Mouse (Mus musculus): ENCODE measurements at regions not wholly inside any gene's neighbourhood (a gene's known extent, or its start where the extent isn't known, plus 50 kb on each side); places are given as distances from the start of the nearest gene placed in this dataset.

GRCm38 (mm10) chr8:98572597-98573514, 843.4 kb downstream of the Cdh8 start:
- Histone ChIP-seq H3K4me1 (ENCODE audit: control insufficient read depth, insufficient read depth, low read length) (no peaks in the 10 kb centered on the region), H3K36me3 (ENCODE audit: control insufficient read depth, insufficient read depth, low read length) (no peaks in the 10 kb centered on the region), H3K4me3 (ENCODE audit: insufficient read depth, low read depth, low read length) (no peak overlapping the region), H3K79me2 (ENCODE audit: control insufficient read depth, insufficient read depth, low read length) (no peaks in the 10 kb centered on the region), H3K27me3 (ENCODE audit: control insufficient read depth, insufficient read depth, low read length) (no peaks in the 10 kb centered on the region), H3K27ac (replicated peaks; ENCODE audit: insufficient read depth, low read depth, low read length) (no peak overlapping the region), H3K9ac (ENCODE audit: low read depth, low read length) (no peak overlapping the region)
- DNase-seq (ENCODE audit: extremely low read depth, low read depth, low spot score) = no peak
- 63% methylated on average over 6 of the region's 6 CpGs for WGBS
- no peak for TF ChIP-seq CTCF (IDR thresholded peaks at IDR 0.05; ENCODE audit: low read depth, low read length)
- TF ChIP-seq POLR2A (IDR thresholded peaks at IDR 0.05; ENCODE audit: extremely low read depth, insufficient read depth, low read length) = no peak

GRCm38 (mm10) chr8:98566661-98567060, 849.6 kb downstream of the Cdh8 start:
- Histone ChIP-seq H3K9ac (ENCODE audit: low read depth, low read length) (no peak overlapping the region), H3K4me3 (ENCODE audit: insufficient read depth, low read depth, low read length) (no peak overlapping the region), H3K4me1 (ENCODE audit: control insufficient read depth, insufficient read depth, low read length) (no peaks in the 10 kb centered on the region), H3K27ac (replicated peaks; ENCODE audit: insufficient read depth, low read depth, low read length) (no peak overlapping the region), H3K27me3 (ENCODE audit: control insufficient read depth, insufficient read depth, low read length) (no peaks in the 10 kb centered on the region), H3K36me3 (ENCODE audit: control insufficient read depth, insufficient read depth, low read length) (no peaks in the 10 kb centered on the region), H3K79me2 (ENCODE audit: control insufficient read depth, insufficient read depth, low read length) (no peaks in the 10 kb centered on the region)
- TF ChIP-seq CTCF (IDR thresholded peaks at IDR 0.05; ENCODE audit: low read depth, low read length) (no peak), POLR2A (IDR thresholded peaks at IDR 0.05; ENCODE audit: extremely low read depth, insufficient read depth, low read length) (no peak)
- 57% methylated on average over 5 of the region's 5 CpGs for WGBS
- DNase-seq (ENCODE audit: extremely low read depth, low read depth, low spot score) = peak; percentile 15

GRCm38 (mm10) chr8:98518459-98518858, 897.8 kb downstream of the Cdh8 start:
- Histone ChIP-seq H3K4me1 (ENCODE audit: control insufficient read depth, insufficient read depth, low read length) (no peaks in the 10 kb centered on the region), H3K9ac (ENCODE audit: low read depth, low read length) (no peak overlapping the region), H3K36me3 (ENCODE audit: control insufficient read depth, insufficient read depth, low read length) (no peaks in the 10 kb centered on the region), H3K27ac (replicated peaks; ENCODE audit: insufficient read depth, low read depth, low read length) (no peak overlapping the region), H3K27me3 (ENCODE audit: control insufficient read depth, insufficient read depth, low read length) (no peaks in the 10 kb centered on the region), H3K79me2 (ENCODE audit: control insufficient read depth, insufficient read depth, low read length) (no peaks in the 10 kb centered on the region), H3K4me3 (ENCODE audit: insufficient read depth, low read depth, low read length) (no peak overlapping the region)
- TF ChIP-seq POLR2A (IDR thresholded peaks at IDR 0.05; ENCODE audit: extremely low read depth, insufficient read depth, low read length) (no peak), CTCF (IDR thresholded peaks at IDR 0.05; ENCODE audit: low read depth, low read length) (no peak)
- DNase-seq (ENCODE audit: extremely low read depth, low read depth, low spot score) = no peak
- 84% methylated on average over 4 of the region's 4 CpGs for WGBS

- WGBS = 58% methylated on average over 5 of the region's 5 CpGs
- Histone ChIP-seq H3K27ac (replicated peaks; ENCODE audit: insufficient read depth, low read depth, low read length) (no peak overlapping the region), H3K4me1 (ENCODE audit: control insufficient read depth, insufficient read depth, low read length) (no peaks in the 10 kb centered on the region), H3K27me3 (ENCODE audit: control insufficient read depth, insufficient read depth, low read length) (no peaks in the 10 kb centered on the region), H3K4me3 (ENCODE audit: insufficient read depth, low read depth, low read length) (no peak overlapping the region), H3K36me3 (ENCODE audit: control insufficient read depth, insufficient read depth, low read length) (no peaks in the 10 kb centered on the region), H3K9ac (ENCODE audit: low read depth, low read length) (no peak overlapping the region), H3K79me2 (ENCODE audit: control insufficient read depth, insufficient read depth, low read length) (no peaks in the 10 kb centered on the region)
- no peak for TF ChIP-seq POLR2A (IDR thresholded peaks at IDR 0.05; ENCODE audit: extremely low read depth, insufficient read depth, low read length)
- TF ChIP-seq CTCF (IDR thresholded peaks at IDR 0.05; ENCODE audit: low read depth, low read length) = no peak
- DNase-seq (ENCODE audit: extremely low read depth, low read depth, low spot score) = no peak
Measured at GRCm38 (mm10) chr8:98515246-98515645, 901.0 kb downstream of the Cdh8 start.

- Histone ChIP-seq H3K9ac (ENCODE audit: low read depth, low read length) (no peak overlapping the region), H3K4me3 (ENCODE audit: insufficient read depth, low read depth, low read length) (no peak overlapping the region), H3K79me2 (ENCODE audit: control insufficient read depth, insufficient read depth, low read length) (no peaks in the 10 kb centered on the region), H3K4me1 (ENCODE audit: control insufficient read depth, insufficient read depth, low read length) (no peaks in the 10 kb centered on the region), H3K36me3 (ENCODE audit: control insufficient read depth, insufficient read depth, low read length) (no peaks in the 10 kb centered on the region), H3K27me3 (ENCODE audit: control insufficient read depth, insufficient read depth, low read length) (no peaks in the 10 kb centered on the region), H3K27ac (replicated peaks; ENCODE audit: insufficient read depth, low read depth, low read length) (no peak overlapping the region)
- 67% methylated on average over 3 of the region's 3 CpGs for WGBS
- TF ChIP-seq CTCF (IDR thresholded peaks at IDR 0.05; ENCODE audit: low read depth, low read length) = no peak
- no peak for TF ChIP-seq POLR2A (IDR thresholded peaks at IDR 0.05; ENCODE audit: extremely low read depth, insufficient read depth, low read length)
- DNase-seq (ENCODE audit: extremely low read depth, low read depth, low spot score) = no peak
Measured at GRCm38 (mm10) chr8:98496793-98497192, 919.5 kb downstream of the Cdh8 start.
